Mouse (Mus musculus): ENCODE data around the gene Zfp740. TPM values are rescaled to one million over a fixed set of nuclear protein-coding genes. Genes with fewer than 3 reads are reported as not detected.

Gene Zfp740
- polyA plus RNA-seq, 1 experiment from 2014 or later = 49.6 TPM

DNA sequence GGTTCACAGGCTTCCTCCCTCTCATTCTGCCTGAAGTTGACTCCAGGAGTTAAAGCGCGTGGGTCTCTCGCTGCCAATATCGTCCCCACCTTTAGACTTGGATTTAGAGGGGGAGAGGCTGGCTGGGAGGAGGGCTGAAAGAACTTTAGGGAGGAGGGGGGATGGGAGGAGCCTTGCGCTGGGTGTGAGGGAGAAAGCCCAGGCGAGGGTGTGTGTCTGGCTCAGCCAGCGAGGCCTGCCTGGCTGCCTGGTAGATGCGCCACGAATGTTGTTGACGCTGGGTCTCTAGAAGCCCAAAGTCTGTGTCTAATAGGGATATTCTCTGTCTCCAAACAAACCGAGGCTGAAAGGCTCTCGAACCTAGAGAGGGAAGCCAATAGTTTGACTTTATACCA, 55.0 kb downstream of the Zfp740 start:
- Histone ChIP-seq H3K27ac (ENCODE audit: low read length) (peak overlapping the region; percentile 95), H3K9ac (ENCODE audit: low read length) (peak overlapping the region; percentile 80), H3K4me2 (ENCODE audit: low read depth, low read length) (peak overlapping the region; percentile 81), H3K4me1 (ENCODE audit: control insufficient read depth, insufficient read depth, low read length) (peaks cover 24% of the 10 kb centered on the region), H3K9me3 (replicated peaks; ENCODE audit: control insufficient read depth, low read length) (no peaks in the 10 kb centered on the region), H3K36me3 (ENCODE audit: control insufficient read depth, insufficient read depth, low read length) (no peaks in the 10 kb centered on the region), H3K27me3 (ENCODE audit: control insufficient read depth, insufficient read depth, low read length) (no peaks in the 10 kb centered on the region), H3K4me3 (replicated peaks; ENCODE audit: low read length) (peak overlapping the region; percentile 57)
- WGBS = 13% methylated on average over 12 of the region's 12 CpGs
- peak; percentile 63 for ATAC-seq (ENCODE audit: insufficient read depth, low FRiP score)

DNA sequence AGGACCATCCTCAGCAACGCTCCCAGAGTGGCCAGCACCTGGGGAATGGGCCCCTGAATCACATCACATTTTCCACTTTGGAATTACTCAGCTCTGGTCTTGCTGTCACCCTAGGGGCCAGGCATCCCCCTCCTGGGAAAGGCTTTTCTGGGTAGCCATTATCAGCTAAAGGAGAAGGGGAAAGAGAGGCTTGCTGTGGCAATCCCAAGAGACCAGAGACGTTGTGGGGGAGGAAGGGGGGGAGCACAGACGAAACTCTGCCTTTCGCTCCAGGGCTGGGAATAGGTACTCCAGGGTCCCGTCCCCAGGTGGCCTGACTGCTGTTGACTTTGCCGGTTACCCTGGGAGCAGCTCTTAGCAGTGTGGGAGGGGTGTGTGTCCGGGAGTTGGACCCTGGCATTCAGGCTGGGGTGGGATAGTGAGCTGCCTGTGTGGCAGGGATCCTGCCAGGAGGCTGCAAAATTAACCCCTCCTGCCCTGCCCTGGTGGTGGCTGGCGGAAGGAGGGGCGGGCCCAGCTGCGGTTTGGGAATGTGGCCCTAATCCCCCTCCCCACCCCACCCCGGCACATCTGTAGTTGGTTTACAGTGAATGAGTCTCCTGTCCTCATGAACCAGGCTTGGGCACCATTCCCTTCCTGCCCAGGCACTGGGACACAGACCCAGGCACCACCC, 55.7 kb downstream of the Zfp740 start:
- Histone ChIP-seq H3K9me3 (replicated peaks; ENCODE audit: control insufficient read depth, low read length) (no peaks in the 10 kb centered on the region), H3K27ac (ENCODE audit: low read length) (peak overlapping the region; percentile 95), H3K27me3 (ENCODE audit: control insufficient read depth, insufficient read depth, low read length) (no peaks in the 10 kb centered on the region), H3K4me3 (replicated peaks; ENCODE audit: low read length) (no peak overlapping the region), H3K4me2 (ENCODE audit: low read depth, low read length) (peak overlapping the region; percentile 81), H3K9ac (ENCODE audit: low read length) (peak overlapping the region; percentile 80), H3K4me1 (ENCODE audit: control insufficient read depth, insufficient read depth, low read length) (peaks cover 24% of the 10 kb centered on the region), H3K36me3 (ENCODE audit: control insufficient read depth, insufficient read depth, low read length) (no peaks in the 10 kb centered on the region)
- WGBS = 24% methylated on average over 11 of the region's 11 CpGs
- ATAC-seq (ENCODE audit: insufficient read depth, low FRiP score) = no peak

DNA sequence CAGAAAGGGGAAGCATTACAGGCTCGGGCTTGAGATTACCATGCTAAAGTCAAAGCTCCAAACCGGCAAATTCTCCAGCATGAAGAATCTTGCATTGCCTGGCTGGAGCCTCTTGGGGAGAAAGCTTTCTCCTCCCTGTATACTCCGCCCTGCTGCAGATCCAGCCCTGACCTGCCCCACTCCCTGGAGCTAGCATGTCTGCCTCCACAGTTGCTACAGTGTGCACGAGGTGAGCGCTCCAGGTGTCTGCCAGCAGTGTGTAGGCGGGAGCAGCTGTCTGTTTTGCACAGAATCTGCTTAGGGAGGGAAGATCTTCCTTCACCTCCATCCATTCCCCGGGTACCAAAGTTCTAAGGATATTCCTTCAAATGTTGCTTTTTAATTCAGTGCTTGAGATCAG, 59.5 kb downstream of the Zfp740 start:
- no peak overlapping the region for H3K9ac ChIP-seq (ENCODE audit: low read length)
- H3K27ac ChIP-seq (ENCODE audit: low read length) = peak overlapping the region; percentile 74
- no peaks in the 10 kb centered on the region for H3K9me3 ChIP-seq (replicated peaks; ENCODE audit: control insufficient read depth, low read length)
- peak; percentile 54 for ATAC-seq (ENCODE audit: insufficient read depth, low FRiP score)
- 35% methylated on average over 7 of the region's 7 CpGs for WGBS
- H3K4me2 ChIP-seq (ENCODE audit: low read depth, low read length) = no peak overlapping the region
- H3K27me3 ChIP-seq (ENCODE audit: control insufficient read depth, insufficient read depth, low read length) = no peaks in the 10 kb centered on the region
- H3K4me1 ChIP-seq (ENCODE audit: control insufficient read depth, insufficient read depth, low read length) = peaks cover 17% of the 10 kb centered on the region
- no peaks in the 10 kb centered on the region for H3K36me3 ChIP-seq (ENCODE audit: control insufficient read depth, insufficient read depth, low read length)
- no peak overlapping the region for H3K4me3 ChIP-seq (replicated peaks; ENCODE audit: low read length)

DNA sequence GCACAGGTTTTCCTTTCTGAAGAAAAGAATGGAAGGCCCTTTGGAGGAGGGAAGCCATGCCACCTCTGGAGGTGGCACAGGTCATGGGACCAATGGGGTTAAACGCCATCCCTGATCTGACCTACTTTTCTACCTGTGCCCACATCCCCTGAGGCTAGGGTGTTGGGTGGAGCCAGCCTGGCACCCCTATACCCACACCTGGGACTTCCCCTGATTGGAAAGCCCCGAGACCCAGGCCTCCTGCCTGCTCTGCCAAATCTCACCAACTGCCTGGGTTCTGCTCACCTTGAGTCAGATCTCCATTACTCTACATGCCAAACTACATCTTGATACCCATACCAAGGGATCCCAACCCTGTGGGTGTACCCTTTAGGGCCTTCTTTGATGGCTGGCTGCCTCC, 60.0 kb downstream of the Zfp740 start:
- Histone ChIP-seq H3K9ac (ENCODE audit: low read length) (no peak overlapping the region), H3K9me3 (replicated peaks; ENCODE audit: control insufficient read depth, low read length) (no peaks in the 10 kb centered on the region), H3K4me1 (ENCODE audit: control insufficient read depth, insufficient read depth, low read length) (peaks cover 12% of the 10 kb centered on the region), H3K27ac (ENCODE audit: low read length) (peak overlapping the region; percentile 58), H3K27me3 (ENCODE audit: control insufficient read depth, insufficient read depth, low read length) (no peaks in the 10 kb centered on the region), H3K4me2 (ENCODE audit: low read depth, low read length) (no peak overlapping the region), H3K4me3 (replicated peaks; ENCODE audit: low read length) (no peak overlapping the region), H3K36me3 (ENCODE audit: control insufficient read depth, insufficient read depth, low read length) (no peaks in the 10 kb centered on the region)
- ATAC-seq (ENCODE audit: insufficient read depth, low FRiP score) = no peak
- WGBS = 76% methylated on average over 2 of the region's 2 CpGs

Other genes starting within 250 kb of the Zfp740 start
- 23.6 and 43.1 TPM in 2 replicates for gene Krt78, start 249.0 kb upstream of the Zfp740 start, polyA plus RNA-seq (2015; fragmentation: Nextera tagmentation; extraction: Ambion mirVana)
- 1,152 and 1,422 TPM in 2 replicates for gene Krt8, start 198.8 kb upstream of the Zfp740 start, polyA plus RNA-seq (2015; fragmentation: Nextera tagmentation; extraction: Ambion mirVana)
- 550 and 609 TPM in 2 replicates for gene Krt18, start 175.1 kb upstream of the Zfp740 start, polyA plus RNA-seq (2015; fragmentation: Nextera tagmentation; extraction: Ambion mirVana)
- gene Eif4b, start 129.5 kb upstream of the Zfp740 start, polyA plus RNA-seq (2015; fragmentation: Nextera tagmentation; extraction: Ambion mirVana) = 108 and 122 TPM in 2 replicates
- 41.2 and 43.0 TPM in 2 replicates for gene Tns2, start 102.8 kb upstream of the Zfp740 start, polyA plus RNA-seq (2015; fragmentation: Nextera tagmentation; extraction: Ambion mirVana)
- gene Spryd3, start 67.0 kb upstream of the Zfp740 start, polyA plus RNA-seq (2015; fragmentation: Nextera tagmentation; extraction: Ambion mirVana) = 29.2 and 35.0 TPM in 2 replicates
- 18.5 and 21.2 TPM in 2 replicates for gene Igfbp6, start 58.9 kb upstream of the Zfp740 start, polyA plus RNA-seq (2015; fragmentation: Nextera tagmentation; extraction: Ambion mirVana)
- 5.4 and 6.2 TPM in 2 replicates for gene Soat2, start 52.7 kb upstream of the Zfp740 start, polyA plus RNA-seq (2015; fragmentation: Nextera tagmentation; extraction: Ambion mirVana)
- 47.3 and 50.9 TPM in 2 replicates for gene Csad, start 1.5 kb downstream of the Zfp740 start, polyA plus RNA-seq (2015; fragmentation: Nextera tagmentation; extraction: Ambion mirVana)
- 5.6 and 6.3 TPM in 2 replicates for gene Itgb7, start 28.7 kb downstream of the Zfp740 start, polyA plus RNA-seq (2015; fragmentation: Nextera tagmentation; extraction: Ambion mirVana)
- 41.2 and 48.6 TPM in 2 replicates for gene Rarg, start 54.3 kb downstream of the Zfp740 start, polyA plus RNA-seq (2015; fragmentation: Nextera tagmentation; extraction: Ambion mirVana)
- gene Gm9918, start 67.3 kb downstream of the Zfp740 start, polyA plus RNA-seq (2015; fragmentation: Nextera tagmentation; extraction: Ambion mirVana) = 0.16 and 0.28 TPM in 2 replicates
- 71.5 and 83.5 TPM in 2 replicates for gene Mfsd5, start 76.2 kb downstream of the Zfp740 start, polyA plus RNA-seq (2015; fragmentation: Nextera tagmentation; extraction: Ambion mirVana)
- gene Espl1, start 93.0 kb downstream of the Zfp740 start, polyA plus RNA-seq (2015; fragmentation: Nextera tagmentation; extraction: Ambion mirVana) = 17.9 and 21.9 TPM in 2 replicates
- 305 and 321 TPM in 2 replicates for gene Pfdn5, start 122.9 kb downstream of the Zfp740 start, polyA plus RNA-seq (2015; fragmentation: Nextera tagmentation; extraction: Ambion mirVana)
- 80.7 and 81.8 TPM in 2 replicates for gene Myg1, start 128.5 kb downstream of the Zfp740 start, polyA plus RNA-seq (2015; fragmentation: Nextera tagmentation; extraction: Ambion mirVana)
- gene Aaas, start 147.5 kb downstream of the Zfp740 start, polyA plus RNA-seq (2015; fragmentation: Nextera tagmentation; extraction: Ambion mirVana) = 55.4 and 57.0 TPM in 2 replicates
- gene Sp7, start 163.9 kb downstream of the Zfp740 start, polyA plus RNA-seq (2015; fragmentation: Nextera tagmentation; extraction: Ambion mirVana) = 1.3 TPM in 2 replicates
- 9.5 and 10.3 TPM in 2 replicates for gene Sp1, start 202.9 kb downstream of the Zfp740 start, polyA plus RNA-seq (2015; fragmentation: Nextera tagmentation; extraction: Ambion mirVana)
- gene Amhr2, start 242.1 kb downstream of the Zfp740 start, polyA plus RNA-seq (2015; fragmentation: Nextera tagmentation; extraction: Ambion mirVana) = 0.68 and 2.5 TPM in 2 replicates